Mouse (Mus musculus) 3T3-L1 (cell line): ENCODE measurements around the gene Hcfc1r1.

Experiments used
- DNase-seq: peaks from one replicate; pipeline ENCODE4 v3.0.0-alpha.2; 2015; ENCODE audit warnings: low read depth, low spot score

Hcfc1r1 gene

GRCm38 (mm10) chr17:23675127-23675526 lies 1.7 kb downstream of the Hcfc1r1 start:
- peak; percentile 94 for DNase-seq

- peak; percentile 99 for DNase-seq
Observed at GRCm38 (mm10) chr17:23675564-23676281, 2.3 kb downstream of the Hcfc1r1 start.

- peak; percentile 77 for DNase-seq
Observed at GRCm38 (mm10) chr17:23676473-23677031, 3.2 kb downstream of the Hcfc1r1 start.

GRCm38 (mm10) chr17:23677236-23677679 lies 3.9 kb downstream of the Hcfc1r1 start, which contains the start of gene Tnfrsf12a:
Tnfrsf12a (minus strand) TSS chr17:23677468.
- DNase-seq: peak; percentile 91

GRCm38 (mm10) chr17:23679127-23679835 lies 5.9 kb downstream of the Hcfc1r1 start, which contains the start of gene Cldn6:
Cldn6 (plus strand) TSS chr17:23679249.
- no peak for DNase-seq

GRCm38 (mm10) chr17:23680336-23680735 lies 6.9 kb downstream of the Hcfc1r1 start:
- DNase-seq: no peak

GRCm38 (mm10) chr17:23681086-23681485 lies 7.7 kb downstream of the Hcfc1r1 start:
- peak; percentile 82 for DNase-seq

GRCm38 (mm10) chr17:23682092-23682491 lies 8.7 kb downstream of the Hcfc1r1 start:
- DNase-seq: no peak

GRCm38 (mm10) chr17:23682530-23682929 lies 9.1 kb downstream of the Hcfc1r1 start:
- DNase-seq: no peak

- peak; percentile 87 for DNase-seq
Observed at GRCm38 (mm10) chr17:23683226-23683625, 9.8 kb downstream of the Hcfc1r1 start.

GRCm38 (mm10) chr17:23683856-23684672 lies 10.7 kb downstream of the Hcfc1r1 start, which contains the start of gene Cldn9:
Cldn9 (minus strand) TSS chr17:23684026.
- DNase-seq: no peak

- peak; percentile 98 for DNase-seq
Observed at GRCm38 (mm10) chr17:23694491-23694890, 21.1 kb downstream of the Hcfc1r1 start.

- no peak for DNase-seq
Observed at GRCm38 (mm10) chr17:23695801-23696200, 22.4 kb downstream of the Hcfc1r1 start.

GRCm38 (mm10) chr17:23699131-23700077 lies 26.0 kb downstream of the Hcfc1r1 start:
- DNase-seq: peak; percentile 62

- DNase-seq: peak; percentile 99
Observed at GRCm38 (mm10) chr17:23700079-23700478, 26.7 kb downstream of the Hcfc1r1 start.

GRCm38 (mm10) chr17:23703301-23703700 lies 29.9 kb downstream of the Hcfc1r1 start:
- DNase-seq: no peak

- DNase-seq: peak; percentile 64
Observed at GRCm38 (mm10) chr17:23704741-23705140, 31.3 kb downstream of the Hcfc1r1 start.

- no peak for DNase-seq
Observed at GRCm38 (mm10) chr17:23705525-23706104, 32.2 kb downstream of the Hcfc1r1 start.

- peak; percentile 91 for DNase-seq
Observed at GRCm38 (mm10) chr17:23706212-23706611, 32.8 kb downstream of the Hcfc1r1 start.

- DNase-seq: no peak
Observed at GRCm38 (mm10) chr17:23717003-23717402, 43.6 kb downstream of the Hcfc1r1 start.
